Mouse (Mus musculus): ENCODE data around the gene Adamtsl2.

GRCm38 (mm10) chr2:27154466-27155185 is 75.4 kb downstream of the Adamtsl2 start:
- no peak for TF ChIP-seq CTCF (IDR thresholded peaks at IDR 0.05; ENCODE audit: control insufficient read depth, insufficient read depth, low read length)
- TF ChIP-seq POLR2A (IDR thresholded peaks at IDR 0.05; ENCODE audit: borderline replicate concordance, control insufficient read depth, low read depth, low read length): no peak

All from bone marrow, adult 2 months (tissue).